Mouse (Mus musculus): ENCODE results near the gene Pbx1. TPM values are rescaled to one million over a fixed set of nuclear protein-coding genes. Genes with fewer than 3 reads are reported as not detected.

Pbx1 gene
- total and polyA plus RNA-seq, 2 experiments, result 6.1 to 7.7 TPM

- Histone ChIP-seq H3K27ac (replicated peaks; ENCODE audit: insufficient read depth, low read depth, low read length) (no peak overlapping the region), H3K27me3 (ENCODE audit: control insufficient read depth, insufficient read depth, low read length) (no peaks in the 10 kb centered on the region), H3K79me2 (ENCODE audit: control insufficient read depth, insufficient read depth, low read length) (no peaks in the 10 kb centered on the region), H3K36me3 (ENCODE audit: control insufficient read depth, insufficient read depth, low read length) (no peaks in the 10 kb centered on the region), H3K4me1 (ENCODE audit: control insufficient read depth, insufficient read depth, low read length) (0 out of 2 replicates have a peak, but pooled peaks cover 2% of the 10 kb centered on the region), H3K4me3 (ENCODE audit: insufficient read depth, low read depth, low read length) (no peak overlapping the region), H3K9ac (ENCODE audit: low read depth, low read length) (no peak overlapping the region)
- TF ChIP-seq POLR2A (IDR thresholded peaks at IDR 0.05; ENCODE audit: extremely low read depth, insufficient read depth, low read length), result no peak
- TF ChIP-seq CTCF (IDR thresholded peaks at IDR 0.05; ENCODE audit: low read depth, low read length), result no peak
- no peak for DNase-seq (ENCODE audit: extremely low read depth, low read depth, low spot score)
- 84% methylated on average over 23 of the region's 23 CpGs for WGBS
These were observed 268.4 kb downstream of the Pbx1 start for GRCm38 (mm10) chr1:168163521-168164233.

GRCm38 (mm10) chr1:168139138-168139682 lies 292.9 kb downstream of the Pbx1 start:
- Histone ChIP-seq H3K79me2 (ENCODE audit: control insufficient read depth, insufficient read depth, low read length) (no peaks in the 10 kb centered on the region), H3K27me3 (ENCODE audit: control insufficient read depth, insufficient read depth, low read length) (no peaks in the 10 kb centered on the region), H3K4me3 (ENCODE audit: insufficient read depth, low read depth, low read length) (no peak overlapping the region), H3K9ac (ENCODE audit: low read depth, low read length) (no peak overlapping the region), H3K27ac (replicated peaks; ENCODE audit: insufficient read depth, low read depth, low read length) (no peak overlapping the region), H3K4me1 (ENCODE audit: control insufficient read depth, insufficient read depth, low read length) (no peaks in the 10 kb centered on the region), H3K36me3 (ENCODE audit: control insufficient read depth, insufficient read depth, low read length) (no peaks in the 10 kb centered on the region)
- 92% methylated on average over 6 of the region's 6 CpGs for WGBS
- no peak for TF ChIP-seq CTCF (IDR thresholded peaks at IDR 0.05; ENCODE audit: low read depth, low read length)
- no peak for TF ChIP-seq POLR2A (IDR thresholded peaks at IDR 0.05; ENCODE audit: extremely low read depth, insufficient read depth, low read length)
- no peak for DNase-seq (ENCODE audit: extremely low read depth, low read depth, low spot score)

- H3K9ac ChIP-seq (ENCODE audit: low read depth, low read length), result no peak overlapping the region
- H3K36me3 ChIP-seq (ENCODE audit: control insufficient read depth, insufficient read depth, low read length), result no peaks in the 10 kb centered on the region
- H3K4me1 ChIP-seq (ENCODE audit: control insufficient read depth, insufficient read depth, low read length), result no peaks in the 10 kb centered on the region
- DNase-seq (ENCODE audit: extremely low read depth, low read depth, low spot score), result no peak
- no peak overlapping the region for H3K27ac ChIP-seq (replicated peaks; ENCODE audit: insufficient read depth, low read depth, low read length)
- no peaks in the 10 kb centered on the region for H3K79me2 ChIP-seq (ENCODE audit: control insufficient read depth, insufficient read depth, low read length)
- H3K4me3 ChIP-seq (ENCODE audit: insufficient read depth, low read depth, low read length), result no peak overlapping the region
- no peaks in the 10 kb centered on the region for H3K27me3 ChIP-seq (ENCODE audit: control insufficient read depth, insufficient read depth, low read length)
- 92% methylated on average over 4 of the region's 4 CpGs for WGBS
- TF ChIP-seq CTCF (IDR thresholded peaks at IDR 0.05; ENCODE audit: low read depth, low read length), result no peak
- TF ChIP-seq POLR2A (IDR thresholded peaks at IDR 0.05; ENCODE audit: extremely low read depth, insufficient read depth, low read length), result no peak
These were observed 293.4 kb downstream of the Pbx1 start for GRCm38 (mm10) chr1:168138669-168139068.

GRCm38 (mm10) chr1:168137890-168138289 lies 294.2 kb downstream of the Pbx1 start:
- H3K27me3 ChIP-seq (ENCODE audit: control insufficient read depth, insufficient read depth, low read length), result no peaks in the 10 kb centered on the region
- TF ChIP-seq POLR2A (IDR thresholded peaks at IDR 0.05; ENCODE audit: extremely low read depth, insufficient read depth, low read length) (no peak), CTCF (IDR thresholded peaks at IDR 0.05; ENCODE audit: low read depth, low read length) (no peak)
- H3K9ac ChIP-seq (ENCODE audit: low read depth, low read length), result no peak overlapping the region
- WGBS, result 92% methylated on average over 5 of the region's 5 CpGs
- no peaks in the 10 kb centered on the region for H3K4me1 ChIP-seq (ENCODE audit: control insufficient read depth, insufficient read depth, low read length)
- no peaks in the 10 kb centered on the region for H3K36me3 ChIP-seq (ENCODE audit: control insufficient read depth, insufficient read depth, low read length)
- no peak overlapping the region for H3K4me3 ChIP-seq (ENCODE audit: insufficient read depth, low read depth, low read length)
- H3K79me2 ChIP-seq (ENCODE audit: control insufficient read depth, insufficient read depth, low read length), result no peaks in the 10 kb centered on the region
- H3K27ac ChIP-seq (replicated peaks; ENCODE audit: insufficient read depth, low read depth, low read length), result no peak overlapping the region
- no peak for DNase-seq (ENCODE audit: extremely low read depth, low read depth, low spot score)

- Histone ChIP-seq H3K4me1 (ENCODE audit: control insufficient read depth, insufficient read depth, low read length) (no peaks in the 10 kb centered on the region), H3K36me3 (ENCODE audit: control insufficient read depth, insufficient read depth, low read length) (no peaks in the 10 kb centered on the region), H3K4me3 (ENCODE audit: insufficient read depth, low read depth, low read length) (no peak overlapping the region), H3K9ac (ENCODE audit: low read depth, low read length) (no peak overlapping the region), H3K27me3 (ENCODE audit: control insufficient read depth, insufficient read depth, low read length) (no peaks in the 10 kb centered on the region), H3K27ac (replicated peaks; ENCODE audit: insufficient read depth, low read depth, low read length) (no peak overlapping the region), H3K79me2 (ENCODE audit: control insufficient read depth, insufficient read depth, low read length) (no peaks in the 10 kb centered on the region)
- no peak for DNase-seq (ENCODE audit: extremely low read depth, low read depth, low spot score)
- WGBS, result 38% methylated on average over 7 of the region's 7 CpGs
- TF ChIP-seq CTCF (IDR thresholded peaks at IDR 0.05; ENCODE audit: low read depth, low read length), result no peak
- no peak for TF ChIP-seq POLR2A (IDR thresholded peaks at IDR 0.05; ENCODE audit: extremely low read depth, insufficient read depth, low read length)
These were observed 296.5 kb downstream of the Pbx1 start for GRCm38 (mm10) chr1:168135545-168135944.

- Histone ChIP-seq H3K27me3 (ENCODE audit: control insufficient read depth, insufficient read depth, low read length) (no peaks in the 10 kb centered on the region), H3K79me2 (ENCODE audit: control insufficient read depth, insufficient read depth, low read length) (no peaks in the 10 kb centered on the region), H3K4me1 (ENCODE audit: control insufficient read depth, insufficient read depth, low read length) (no peaks in the 10 kb centered on the region), H3K4me3 (ENCODE audit: insufficient read depth, low read depth, low read length) (no peak overlapping the region), H3K27ac (replicated peaks; ENCODE audit: insufficient read depth, low read depth, low read length) (no peak overlapping the region), H3K36me3 (ENCODE audit: control insufficient read depth, insufficient read depth, low read length) (no peaks in the 10 kb centered on the region), H3K9ac (ENCODE audit: low read depth, low read length) (no peak overlapping the region)
- TF ChIP-seq POLR2A (IDR thresholded peaks at IDR 0.05; ENCODE audit: extremely low read depth, insufficient read depth, low read length) (no peak), CTCF (IDR thresholded peaks at IDR 0.05; ENCODE audit: low read depth, low read length) (no peak)
- DNase-seq (ENCODE audit: extremely low read depth, low read depth, low spot score), result no peak
These were observed 298.4 kb downstream of the Pbx1 start for GRCm38 (mm10) chr1:168133696-168134095.
